Mouse (Mus musculus): Measurements from ENCODE around the gene Slc38a4. TPM values are rescaled to one million over a fixed set of nuclear protein-coding genes. Genes with fewer than 3 reads are reported as not detected.

Gene Slc38a4
- polyA plus RNA-seq, 1 experiment: 0.01 TPM

DNA sequence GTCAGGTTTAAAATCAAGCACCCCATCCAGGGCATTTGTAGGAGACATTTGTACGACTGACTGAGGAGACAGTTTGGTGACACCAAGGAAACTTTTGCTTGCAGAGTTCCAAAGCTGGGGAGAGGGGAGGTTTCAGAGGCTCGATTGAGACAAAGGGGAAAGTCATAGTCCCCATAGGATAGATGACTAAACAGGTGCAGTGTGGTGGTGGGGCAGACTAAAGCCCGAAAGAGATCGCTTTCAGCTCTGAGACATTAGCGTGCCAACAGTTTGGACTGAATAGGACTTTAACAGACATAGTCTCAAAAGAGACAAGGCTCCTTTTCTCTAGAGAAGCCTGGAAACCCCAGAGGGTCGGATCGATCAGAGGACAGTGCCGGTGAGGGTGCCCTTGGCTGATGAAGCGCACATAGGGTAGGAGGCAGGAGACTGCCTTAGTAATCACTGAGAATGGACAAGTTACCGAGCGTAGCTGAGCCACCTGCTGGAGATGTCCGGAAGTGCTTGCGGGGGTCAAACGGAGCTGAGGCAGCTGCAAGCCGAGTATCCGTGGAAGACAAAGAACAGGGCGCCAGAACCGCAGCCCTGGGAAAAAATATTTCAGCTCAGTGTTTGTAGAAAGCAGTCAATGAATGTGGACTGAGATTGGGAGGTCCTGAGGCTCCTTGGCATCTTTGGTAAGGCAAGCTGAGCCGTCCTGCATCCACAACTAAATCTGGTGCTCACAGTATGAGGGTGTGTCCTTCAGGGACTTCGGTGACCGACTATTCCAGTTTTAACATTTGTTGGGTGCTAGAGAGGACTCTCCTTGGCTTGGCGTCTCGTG, 102.4 kb downstream of the Slc38a4 start:
- H3K4me3 ChIP-seq (replicated peaks): no peak overlapping the region
- no peaks in the 10 kb centered on the region for H3K36me3 ChIP-seq (ENCODE audit: control insufficient read depth)
- H3K4me1 ChIP-seq (ENCODE audit: control insufficient read depth): no peaks in the 10 kb centered on the region; the same call in 1 of the 2 replicates
- H3K9me3 ChIP-seq (ENCODE audit: control insufficient read depth, low read length): no peaks in the 10 kb centered on the region
- peaks cover 4% of the 10 kb centered on the region for H3K27me3 ChIP-seq (ENCODE audit: control insufficient read depth)
- TF ChIP-seq TAL1 (IDR thresholded peaks at IDR 0.05; ENCODE audit: low read length): no peak
- no peak for TF ChIP-seq GATA1 (IDR thresholded peaks at IDR 0.05; ENCODE audit: low read length)

GRCm38 (mm10) chr15:96952488-96952887, 103.3 kb downstream of the Slc38a4 start:
- peaks cover 1% of the 10 kb centered on the region; the same call in 1 of the 2 replicates for H3K4me1 ChIP-seq (ENCODE audit: control insufficient read depth)
- peaks cover 4% of the 10 kb centered on the region for H3K27me3 ChIP-seq (ENCODE audit: control insufficient read depth)
- no peak overlapping the region for H3K4me3 ChIP-seq (replicated peaks)
- H3K9me3 ChIP-seq (ENCODE audit: control insufficient read depth, low read length): no peaks in the 10 kb centered on the region
- no peak for TF ChIP-seq TAL1 (IDR thresholded peaks at IDR 0.05; ENCODE audit: low read length)
- no peak for TF ChIP-seq GATA1 (IDR thresholded peaks at IDR 0.05; ENCODE audit: low read length)
- H3K36me3 ChIP-seq (ENCODE audit: control insufficient read depth): no peaks in the 10 kb centered on the region

GRCm38 (mm10) chr15:96951783-96952182, 104.0 kb downstream of the Slc38a4 start:
- Histone ChIP-seq H3K4me3 (replicated peaks) (no peak overlapping the region), H3K9me3 (ENCODE audit: control insufficient read depth, low read length) (no peaks in the 10 kb centered on the region), H3K27me3 (ENCODE audit: control insufficient read depth) (peaks cover 4% of the 10 kb centered on the region), H3K36me3 (ENCODE audit: control insufficient read depth) (no peaks in the 10 kb centered on the region), H3K4me1 (ENCODE audit: control insufficient read depth) (peaks cover 1% of the 10 kb centered on the region; the same call in 1 of the 2 replicates)
- TF ChIP-seq TAL1 (IDR thresholded peaks at IDR 0.05; ENCODE audit: low read length) (no peak), GATA1 (IDR thresholded peaks at IDR 0.05; ENCODE audit: low read length) (no peak)

DNA sequence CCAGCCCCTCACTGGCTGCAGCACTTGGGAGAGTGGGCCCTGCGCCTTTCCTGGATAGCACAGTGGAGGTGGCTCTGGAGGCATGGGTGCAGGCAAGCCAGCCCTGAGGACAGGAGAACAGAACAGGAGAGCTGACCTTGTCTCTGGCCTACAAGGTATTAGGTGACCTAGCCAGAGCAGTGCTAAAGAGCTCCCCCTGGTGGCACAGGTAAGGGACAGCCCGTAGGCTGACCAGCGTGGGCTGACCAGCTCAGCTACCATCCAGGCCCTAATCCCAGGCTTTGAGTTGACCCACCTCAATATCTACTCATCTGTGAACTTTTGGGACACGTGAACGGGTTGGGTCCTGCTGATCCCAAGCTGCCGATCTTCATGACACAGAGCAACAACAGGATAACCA, 107.3 kb downstream of the Slc38a4 start:
- Histone ChIP-seq H3K4me1 (ENCODE audit: control insufficient read depth) (peaks cover 1% of the 10 kb centered on the region; the same call in 1 of the 2 replicates), H3K36me3 (ENCODE audit: control insufficient read depth) (no peaks in the 10 kb centered on the region), H3K4me3 (replicated peaks) (no peak overlapping the region), H3K9me3 (ENCODE audit: control insufficient read depth, low read length) (no peaks in the 10 kb centered on the region), H3K27me3 (ENCODE audit: control insufficient read depth) (no peaks in the 10 kb centered on the region)
- no peak for TF ChIP-seq GATA1 (IDR thresholded peaks at IDR 0.05; ENCODE audit: low read length)
- TF ChIP-seq TAL1 (IDR thresholded peaks at IDR 0.05; ENCODE audit: low read length): no peak

Other genes with a start within 250 kb of the Slc38a4 start
- gene Pced1b, start 191.2 kb upstream of the Slc38a4 start, polyA plus RNA-seq (2012): 1.0 and 1.2 TPM in 2 replicates
- gene Amigo2, start 191.3 kb upstream of the Slc38a4 start, polyA plus RNA-seq (2012): not detected in 2 replicates